Mouse (Mus musculus) spleen, embryonic (tissue): Measurements from ENCODE around the gene Tlr9.

Source experiments
- CTCF ChIA-PET: fragments of 350-600 bp; sonication (Branson Sonifier 250); formaldehyde crosslinking; loops from one replicate; lab custom pipeline; 2022; lab: Charles Lee

Gene Tlr9

GRCm38 (mm10) chr9:106202819-106203636 is 19.4 kb upstream of the Tlr9 start, which contains the start of gene Twf2:
TSS of gene Twf2 (plus strand) at chr9:106203108.
- CTCF ChIA-PET: interaction anchor here (0.7 to 1.5 kb wide), 2 partner anchors 10 to 13 kb away, joined by 3 read pairs; no protein-coding TSS in a partner anchor

DNA sequence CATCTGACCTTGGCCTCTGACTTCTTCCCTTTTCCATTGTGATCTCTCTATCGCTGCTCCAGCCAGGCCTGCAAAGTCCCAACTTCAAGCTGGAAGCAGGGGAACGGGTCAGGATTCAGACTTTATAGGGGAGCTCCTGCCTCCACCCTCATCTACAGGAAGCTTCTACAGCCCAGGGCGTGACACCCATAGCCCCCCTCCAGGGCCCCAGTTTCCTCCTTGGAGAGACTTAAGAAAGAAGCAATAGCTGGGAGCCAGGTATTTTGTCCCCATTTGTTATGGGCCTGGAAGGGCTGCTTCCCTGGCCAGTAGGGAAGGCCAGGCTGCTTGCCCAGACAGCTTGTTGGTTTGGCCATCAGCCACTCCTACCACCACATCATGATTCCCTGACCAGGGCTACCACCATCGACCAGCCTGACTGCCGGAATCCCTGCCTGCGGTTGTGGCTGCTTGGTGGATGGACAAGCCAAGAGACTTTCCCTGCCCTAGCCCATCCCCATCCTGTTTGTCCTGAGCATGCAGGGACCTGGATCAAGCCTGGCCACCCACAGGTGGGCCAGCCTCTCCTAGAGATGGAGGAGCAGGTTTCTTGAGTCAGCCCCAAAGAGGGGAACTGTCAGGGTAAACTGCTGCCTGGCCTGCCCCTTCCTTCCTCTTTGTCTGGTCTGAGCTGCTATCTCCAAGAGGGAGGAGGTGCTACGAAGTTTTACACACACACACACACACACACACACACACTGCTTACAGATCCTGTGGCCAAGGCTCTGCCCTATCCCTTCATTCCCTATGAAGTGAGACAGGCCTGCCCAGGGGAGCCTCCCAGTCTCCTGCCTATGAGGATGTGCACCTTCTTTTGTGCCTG is 18.2 kb upstream of the Tlr9 start:
- CTCF ChIA-PET: interaction anchor here (0.6 to 1.5 kb wide), 2 partner anchors 9 to 11 kb away, joined by 3 read pairs; no protein-coding TSS in a partner anchor

GRCm38 (mm10) chr9:106205713-106206290 is 16.6 kb upstream of the Tlr9 start:
- CTCF ChIA-PET: interaction anchor here (0.5 to 1.4 kb wide), 3 partner anchors 10 to 199 kb away, joined by 4 to 7 read pairs (median 6); no protein-coding TSS in a partner anchor

DNA sequence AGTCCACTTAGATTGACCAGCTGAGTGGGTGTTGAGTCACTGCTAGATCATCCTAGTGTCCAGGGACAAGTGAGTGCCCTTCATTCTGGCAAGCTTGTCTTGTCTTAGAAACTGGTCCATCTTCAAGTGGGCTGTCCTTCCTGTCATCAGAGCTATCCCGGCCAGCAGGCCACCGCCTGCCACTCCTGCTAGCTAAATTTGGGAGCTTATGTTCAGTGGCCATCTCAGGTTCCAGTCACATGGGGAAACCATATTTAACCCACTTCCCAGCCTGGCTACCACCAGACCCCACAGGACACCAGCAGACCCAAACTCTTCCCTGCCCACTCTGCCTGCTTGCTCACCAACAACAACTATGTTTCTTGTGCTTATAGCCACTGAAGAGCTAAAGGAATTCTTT is 15.9 kb upstream of the Tlr9 start:
- CTCF ChIA-PET: no interaction called here

- CTCF ChIA-PET: interaction anchor here (0.5 kb wide), 1 partner anchor 683 kb away, joined by 3 read pairs; no protein-coding TSS in a partner anchor
These were observed 14.2 kb upstream of the Tlr9 start for GRCm38 (mm10) chr9:106208181-106208580.

GRCm38 (mm10) chr9:106209954-106210353 is 12.4 kb upstream of the Tlr9 start:
- CTCF ChIA-PET: interaction anchor here (0.7 to 1.4 kb wide), 3 partner anchors 39 to 129 kb away, joined by 3 read pairs; no protein-coding TSS in a partner anchor

DNA sequence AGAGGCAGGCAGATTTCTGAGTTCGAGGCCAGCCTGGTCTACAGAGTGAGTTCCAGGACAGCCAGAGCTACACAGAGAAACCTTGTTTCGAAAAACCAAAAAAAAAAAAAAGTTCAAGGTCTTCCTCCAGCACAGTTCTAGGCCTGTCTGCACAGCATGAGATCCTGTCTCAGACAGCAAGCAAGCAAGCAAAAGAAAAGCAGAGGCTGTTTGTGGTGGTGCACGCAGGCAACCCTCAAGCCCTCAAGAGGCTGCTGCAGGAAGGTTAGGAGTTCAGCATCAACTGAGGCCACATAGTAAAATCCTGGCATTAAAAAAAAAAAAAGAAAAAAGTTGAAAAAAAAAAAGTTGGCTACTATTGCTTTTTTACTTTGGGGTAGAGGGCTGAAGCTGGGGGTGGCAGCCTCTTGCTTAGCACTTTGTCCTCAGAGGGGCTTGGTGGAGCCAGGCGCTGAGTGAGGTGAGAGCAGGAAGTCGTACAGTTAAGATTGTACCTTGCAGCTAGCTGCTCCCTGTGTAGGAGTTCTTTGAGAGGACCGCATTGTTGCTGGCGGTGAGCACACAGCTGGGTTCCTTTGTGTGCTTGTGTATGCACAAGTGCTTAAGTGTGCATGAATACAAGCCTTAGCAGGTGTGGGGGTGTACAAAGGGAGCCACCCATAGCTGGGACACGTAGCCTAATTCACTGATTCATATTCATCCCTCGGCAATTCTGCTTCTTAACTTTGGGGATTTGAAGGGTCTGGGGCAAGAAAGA is 11.4 kb upstream of the Tlr9 start:
- CTCF ChIA-PET: interaction anchor here (1.4 to 1.6 kb wide), 2 partner anchors 54 to 130 kb away, joined by 3 to 5 read pairs; no protein-coding TSS in a partner anchor

DNA sequence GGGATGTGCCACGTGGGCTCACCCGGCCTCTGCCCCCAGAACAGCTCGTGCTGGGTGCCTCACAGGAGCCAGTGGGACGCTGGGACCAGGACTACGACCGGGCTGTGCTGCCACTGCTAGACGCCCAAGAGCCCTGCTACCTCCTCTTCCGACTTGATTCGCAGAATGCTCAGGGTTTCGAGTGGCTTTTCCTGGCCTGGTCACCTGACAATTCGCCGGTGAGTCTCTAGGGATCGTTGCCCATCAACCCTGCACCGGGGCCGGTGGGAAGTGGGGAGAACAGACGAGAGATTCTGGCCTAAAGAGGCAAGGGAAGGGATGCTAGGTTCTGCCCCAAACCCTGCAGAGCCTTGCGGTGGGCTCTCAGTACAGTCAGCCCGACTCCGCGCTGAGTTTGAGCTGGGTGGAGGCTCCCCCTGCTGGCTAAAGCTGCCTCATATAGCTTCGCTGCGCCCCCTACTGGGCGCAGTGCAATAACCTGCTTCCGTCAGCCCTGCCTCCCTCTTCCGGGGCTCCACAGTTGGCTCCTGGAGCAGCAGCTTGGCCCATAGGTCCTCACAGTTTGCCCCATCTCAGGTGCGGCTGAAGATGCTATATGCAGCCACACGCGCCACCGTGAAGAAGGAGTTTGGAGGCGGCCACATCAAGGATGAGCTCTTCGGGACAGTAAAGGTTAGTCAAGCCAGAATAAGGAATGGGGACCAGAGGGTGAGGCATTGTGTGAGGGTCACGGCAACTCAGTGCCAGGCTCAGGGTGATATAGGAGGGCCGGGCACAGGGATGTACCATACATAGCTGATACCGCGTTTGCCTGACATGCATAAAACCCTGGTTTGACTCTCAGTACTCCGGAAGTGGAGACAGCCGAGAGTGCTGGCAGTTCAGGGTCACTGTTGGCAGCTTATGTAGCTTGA is 10.5 kb upstream of the Tlr9 start:
- CTCF ChIA-PET: interaction anchor here (0.5 to 1.6 kb wide), 5 partner anchors 43 to 210 kb away, joined by 3 to 5 read pairs (median 3); no protein-coding TSS in a partner anchor

DNA sequence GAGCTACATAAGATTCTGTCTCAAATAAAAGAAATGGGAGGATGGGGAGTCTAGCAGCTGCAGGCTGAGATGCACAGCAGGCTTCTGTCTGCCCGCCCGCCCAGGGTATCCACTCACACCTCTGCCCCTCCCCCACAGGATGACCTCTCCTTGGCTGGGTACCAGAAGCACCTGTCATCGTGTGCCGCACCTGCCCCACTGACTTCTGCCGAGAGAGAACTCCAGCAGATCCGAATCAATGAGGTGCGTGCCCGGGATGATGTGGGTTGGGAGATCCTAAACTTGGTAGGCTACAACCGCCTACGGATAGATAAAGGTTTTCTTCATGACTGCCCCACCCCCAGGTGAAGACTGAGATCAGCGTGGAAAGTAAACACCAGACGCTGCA is 9.8 kb upstream of the Tlr9 start:
- CTCF ChIA-PET: interaction anchor here (0.5 to 1.6 kb wide), 5 partner anchors 9 to 209 kb away, joined by 3 to 5 read pairs (median 3); no protein-coding TSS in a partner anchor

DNA sequence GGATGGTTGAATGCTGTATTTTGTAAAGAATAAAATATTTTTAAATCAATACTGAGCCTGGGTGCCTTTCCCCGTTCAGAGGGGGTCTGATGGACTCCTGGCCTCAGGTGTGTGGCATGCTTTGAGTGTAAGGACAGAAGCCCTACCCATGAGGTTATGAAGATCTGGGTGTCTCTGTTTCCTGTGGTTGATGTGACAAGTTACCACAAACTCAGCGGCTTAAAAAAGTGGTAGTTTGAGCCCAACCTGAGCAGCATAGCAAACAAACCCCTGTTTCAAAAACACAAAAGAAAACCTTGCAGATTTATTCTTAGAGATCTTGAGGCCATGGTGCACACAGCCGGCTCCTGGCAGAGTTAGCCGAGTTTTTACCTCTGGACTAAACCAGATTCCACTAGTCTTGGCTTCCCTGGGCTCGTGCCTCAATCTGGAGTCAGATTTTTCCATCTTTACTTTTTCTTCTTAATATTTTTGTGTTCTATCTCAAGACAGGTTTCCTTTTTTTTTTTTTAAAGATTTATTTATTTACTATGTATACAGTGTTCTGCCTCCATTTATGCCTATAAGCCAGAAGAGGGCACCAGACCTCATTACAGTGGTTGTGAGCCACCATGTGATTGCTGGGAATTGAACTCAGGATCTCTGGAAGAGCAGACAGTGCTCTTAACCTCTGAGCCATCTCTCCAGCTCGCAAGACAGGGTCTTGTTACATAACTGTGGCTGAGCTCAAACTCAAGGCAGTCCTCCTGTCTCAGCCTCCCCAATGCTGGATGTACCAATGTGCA is 6.9 kb upstream of the Tlr9 start:
- CTCF ChIA-PET: interaction anchor here (0.5 to 1.1 kb wide), 3 partner anchors 12 to 13 kb away, joined by 3 read pairs; no protein-coding TSS in a partner anchor

DNA sequence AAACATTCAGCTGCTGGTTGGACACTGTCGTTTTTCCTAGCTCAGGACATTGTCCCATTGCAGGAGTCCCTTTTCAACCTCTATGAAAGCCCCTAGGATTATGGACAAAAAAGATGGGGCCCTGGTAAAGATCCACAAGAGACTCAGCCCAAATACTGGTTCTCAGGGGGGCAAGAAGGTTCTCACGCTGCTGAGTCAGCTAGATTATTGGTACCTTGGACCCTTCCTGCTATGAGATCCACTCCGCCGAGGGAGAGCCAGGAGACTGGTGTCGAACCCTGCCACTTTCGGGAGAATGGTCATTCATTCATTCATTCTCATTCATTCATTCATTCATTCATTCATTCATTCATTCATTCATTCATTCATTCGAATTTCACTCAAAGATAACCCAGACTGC is 5.4 kb upstream of the Tlr9 start:
- CTCF ChIA-PET: interaction anchor here (1.1 kb wide), 1 partner anchor 14 kb away, joined by 3 read pairs; no protein-coding TSS in a partner anchor

DNA sequence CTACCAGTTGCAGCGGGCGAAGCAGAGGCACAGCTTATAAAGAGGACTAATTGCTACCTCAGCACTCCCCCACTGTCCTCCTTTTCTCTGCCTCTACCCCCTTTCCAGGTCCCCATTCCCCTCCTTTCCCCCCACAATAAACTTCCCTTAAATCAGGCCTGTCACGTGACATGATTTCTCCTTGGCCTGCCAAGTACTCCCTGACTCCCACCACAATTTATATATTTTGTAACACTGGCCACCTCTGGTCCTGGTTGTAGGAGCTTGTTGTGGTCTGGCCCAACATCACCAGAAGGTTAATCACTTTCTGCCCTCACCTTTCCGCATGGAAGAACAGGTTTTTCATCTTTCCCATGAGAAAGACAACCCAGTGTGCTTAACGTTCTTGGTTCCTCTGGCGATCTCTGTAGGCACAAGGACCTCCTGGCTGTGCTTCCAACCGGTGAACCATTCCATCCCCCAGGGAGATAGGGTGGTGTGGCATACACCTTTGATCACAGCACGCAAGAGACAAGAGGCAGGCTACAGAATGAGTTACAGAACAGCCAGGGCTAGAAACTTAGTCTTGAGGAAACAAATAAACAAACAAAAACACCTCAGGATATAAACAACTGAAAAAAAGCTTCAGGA is 1.4 kb upstream of the Tlr9 start:
- CTCF ChIA-PET: no interaction called here

GRCm38 (mm10) chr9:106222994-106223393 is 596 bp downstream of the Tlr9 start:
- CTCF ChIA-PET: no interaction called here

GRCm38 (mm10) chr9:106225469-106226150 is 3.2 kb downstream of the Tlr9 start:
- CTCF ChIA-PET: no interaction called here

DNA sequence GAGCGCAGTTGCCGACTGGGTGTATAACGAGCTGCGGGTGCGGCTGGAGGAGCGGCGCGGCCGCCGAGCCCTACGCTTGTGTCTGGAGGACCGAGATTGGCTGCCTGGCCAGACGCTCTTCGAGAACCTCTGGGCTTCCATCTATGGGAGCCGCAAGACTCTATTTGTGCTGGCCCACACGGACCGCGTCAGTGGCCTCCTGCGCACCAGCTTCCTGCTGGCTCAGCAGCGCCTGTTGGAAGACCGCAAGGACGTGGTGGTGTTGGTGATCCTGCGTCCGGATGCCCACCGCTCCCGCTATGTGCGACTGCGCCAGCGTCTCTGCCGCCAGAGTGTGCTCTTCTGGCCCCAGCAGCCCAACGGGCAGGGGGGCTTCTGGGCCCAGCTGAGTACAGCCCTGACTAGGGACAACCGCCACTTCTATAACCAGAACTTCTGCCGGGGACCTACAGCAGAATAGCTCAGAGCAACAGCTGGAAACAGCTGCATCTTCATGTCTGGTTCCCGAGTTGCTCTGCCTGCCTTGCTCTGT is 3.8 kb downstream of the Tlr9 start:
- CTCF ChIA-PET: no interaction called here

DNA sequence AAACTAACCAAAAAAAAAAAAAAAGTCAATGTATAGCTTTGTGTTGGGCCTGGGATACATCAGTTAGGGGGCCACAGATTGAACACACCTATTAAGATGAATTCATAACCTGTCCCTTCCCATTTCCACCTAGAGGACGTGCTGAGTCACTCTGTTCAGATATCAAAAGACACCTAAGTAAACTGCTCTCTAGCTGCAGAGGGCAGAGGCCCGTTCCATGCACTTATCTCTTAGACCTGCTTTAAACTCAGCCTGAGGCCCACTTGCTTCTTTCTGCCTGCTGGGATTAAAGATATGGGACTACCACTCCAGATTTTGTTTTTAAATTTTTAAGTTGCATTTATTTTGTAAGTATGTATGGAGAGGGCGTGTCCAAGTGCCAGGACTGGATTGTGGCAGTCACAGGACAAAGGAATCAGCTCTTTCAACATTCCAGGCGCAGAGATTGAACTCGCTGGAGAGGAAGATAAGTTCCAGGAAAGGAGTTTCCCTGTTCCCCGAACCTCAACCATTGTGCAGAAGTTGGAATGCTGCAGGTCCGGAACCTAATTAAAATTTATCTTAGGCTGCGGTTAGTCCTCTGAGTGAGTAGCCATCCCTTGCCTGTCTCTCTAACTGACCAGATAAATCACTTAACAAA is 5.5 kb downstream of the Tlr9 start:
- CTCF ChIA-PET: no interaction called here
